Mouse (Mus musculus): ENCODE data around the gene 1700001C19Rik. TPM values are rescaled to one million over a fixed set of nuclear protein-coding genes. Genes with fewer than 3 reads are reported as not detected.

The 1700001C19Rik gene
- total and polyA plus RNA-seq, 2 experiments from 2014 or later: 0.14 to 0.35 TPM

- no peak overlapping the region for H3K4me2 ChIP-seq (ENCODE audit: low read depth)
- H3K27me3 ChIP-seq (ENCODE audit: insufficient read depth, low read length): no peaks in the 10 kb centered on the region; the same call in 1 of the 2 replicates
- ATAC-seq (no peak), DNase-seq (no peak)
- H3K27ac ChIP-seq (ENCODE audit: low read depth, low read length): no peak overlapping the region
- 69% methylated on average over 6 of the region's 6 CpGs for WGBS
- no peaks in the 10 kb centered on the region for H3K9me3 ChIP-seq (ENCODE audit: low read length)
- H3K36me3 ChIP-seq (ENCODE audit: insufficient read depth): no peaks in the 10 kb centered on the region
- no peaks in the 10 kb centered on the region for H3K4me1 ChIP-seq (ENCODE audit: insufficient read depth)
- no peak for TF ChIP-seq CTCF (IDR thresholded peaks at IDR 0.05; ENCODE audit: low read depth)
- no peak overlapping the region for H3K9ac ChIP-seq
- no peak overlapping the region for H3K4me3 ChIP-seq (ENCODE audit: low read depth, low read length)
These were observed 6.9 kb upstream of the 1700001C19Rik start for GRCm38 (mm10) chr17:47444113-47444512.

GRCm38 (mm10) chr17:47442271-47442670 is 5.1 kb upstream of the 1700001C19Rik start:
- no peak for TF ChIP-seq CTCF (IDR thresholded peaks at IDR 0.05; ENCODE audit: low read depth)
- Histone ChIP-seq H3K4me3 (ENCODE audit: low read depth, low read length) (no peak overlapping the region), H3K4me2 (ENCODE audit: low read depth) (no peak overlapping the region), H3K9ac (no peak overlapping the region), H3K4me1 (ENCODE audit: insufficient read depth) (no peaks in the 10 kb centered on the region), H3K9me3 (ENCODE audit: low read length) (no peaks in the 10 kb centered on the region), H3K27me3 (ENCODE audit: insufficient read depth, low read length) (peaks cover 7% of the 10 kb centered on the region), H3K27ac (ENCODE audit: low read depth, low read length) (no peak overlapping the region), H3K36me3 (ENCODE audit: insufficient read depth) (no peaks in the 10 kb centered on the region)
- WGBS: 83% methylated on average over 3 of the region's 3 CpGs
- DNase-seq (no peak), ATAC-seq (no peak)

GRCm38 (mm10) chr17:47441296-47442051 is 4.3 kb upstream of the 1700001C19Rik start:
- Histone ChIP-seq H3K27me3 (ENCODE audit: insufficient read depth, low read length) (peaks cover 14% of the 10 kb centered on the region), H3K36me3 (ENCODE audit: insufficient read depth) (no peaks in the 10 kb centered on the region), H3K27ac (ENCODE audit: low read depth, low read length) (no peak overlapping the region), H3K4me3 (ENCODE audit: low read depth, low read length) (no peak overlapping the region), H3K4me1 (ENCODE audit: insufficient read depth) (no peaks in the 10 kb centered on the region), H3K9me3 (ENCODE audit: low read length) (no peaks in the 10 kb centered on the region), H3K4me2 (ENCODE audit: low read depth) (no peak overlapping the region), H3K9ac (no peak overlapping the region)
- DNase-seq (no peak), ATAC-seq (no peak)
- WGBS: 54% methylated on average over 19 of the region's 19 CpGs
- no peak for TF ChIP-seq CTCF (IDR thresholded peaks at IDR 0.05; ENCODE audit: low read depth)

- no peaks in the 10 kb centered on the region for H3K4me1 ChIP-seq (ENCODE audit: insufficient read depth)
- H3K9me3 ChIP-seq (ENCODE audit: low read length): no peaks in the 10 kb centered on the region
- peaks cover 22% of the 10 kb centered on the region for H3K27me3 ChIP-seq (ENCODE audit: insufficient read depth, low read length)
- H3K36me3 ChIP-seq (ENCODE audit: insufficient read depth): no peaks in the 10 kb centered on the region
- H3K4me2 ChIP-seq (ENCODE audit: low read depth): no peak overlapping the region
- no peak for DNase-seq
- H3K9ac ChIP-seq: no peak overlapping the region
- no peak for ATAC-seq
- TF ChIP-seq CTCF (IDR thresholded peaks at IDR 0.05; ENCODE audit: low read depth): no peak
- WGBS: 9% methylated on average over 9 of the region's 9 CpGs
- no peak overlapping the region for H3K4me3 ChIP-seq (ENCODE audit: low read depth, low read length)
- no peak overlapping the region for H3K27ac ChIP-seq (ENCODE audit: low read depth, low read length)
These were observed 3.2 kb upstream of the 1700001C19Rik start for GRCm38 (mm10) chr17:47440359-47440890.

GRCm38 (mm10) chr17:47439396-47440028 is 2.3 kb upstream of the 1700001C19Rik start:
- no peaks in the 10 kb centered on the region for H3K4me1 ChIP-seq (ENCODE audit: insufficient read depth)
- no peak overlapping the region for H3K9ac ChIP-seq
- no peak for TF ChIP-seq CTCF (IDR thresholded peaks at IDR 0.05; ENCODE audit: low read depth)
- no peak for DNase-seq
- H3K27me3 ChIP-seq (ENCODE audit: insufficient read depth, low read length): peaks cover 22% of the 10 kb centered on the region
- no peak for ATAC-seq
- H3K4me3 ChIP-seq (ENCODE audit: low read depth, low read length): no peak overlapping the region
- no peaks in the 10 kb centered on the region for H3K36me3 ChIP-seq (ENCODE audit: insufficient read depth)
- 51% methylated on average over 9 of the region's 9 CpGs for WGBS
- H3K27ac ChIP-seq (ENCODE audit: low read depth, low read length): no peak overlapping the region
- no peaks in the 10 kb centered on the region for H3K9me3 ChIP-seq (ENCODE audit: low read length)
- no peak overlapping the region for H3K4me2 ChIP-seq (ENCODE audit: low read depth)

- no peaks in the 10 kb centered on the region for H3K9me3 ChIP-seq (ENCODE audit: low read length)
- H3K4me1 ChIP-seq (ENCODE audit: insufficient read depth): no peaks in the 10 kb centered on the region
- no peak overlapping the region for H3K27ac ChIP-seq (ENCODE audit: low read depth, low read length)
- no peaks in the 10 kb centered on the region for H3K36me3 ChIP-seq (ENCODE audit: insufficient read depth)
- TF ChIP-seq CTCF (IDR thresholded peaks at IDR 0.05; ENCODE audit: low read depth): no peak
- H3K4me3 ChIP-seq (ENCODE audit: low read depth, low read length): no peak overlapping the region
- ATAC-seq: no peak
- no peak overlapping the region for H3K9ac ChIP-seq
- H3K4me2 ChIP-seq (ENCODE audit: low read depth): no peak overlapping the region
- DNase-seq: no peak
- 67% methylated on average over 6 of the region's 6 CpGs for WGBS
- peaks cover 22% of the 10 kb centered on the region for H3K27me3 ChIP-seq (ENCODE audit: insufficient read depth, low read length)
These were observed 1.4 kb upstream of the 1700001C19Rik start for GRCm38 (mm10) chr17:47438611-47439010.

All from forebrain, postnatal 0 days (tissue).